Mouse (Mus musculus): ENCODE data around the gene Nsf.

The Nsf gene

GRCm38 (mm10) chr11:103953896-103954292, at the start of gene Nsf:
Nsf (minus strand) TSS chr11:103954056.
- DNase-seq (ENCODE audit: low read depth): peak; percentile 95

GRCm38 (mm10) chr11:104003397-104003796, 49.5 kb upstream of the Nsf start:
- no peak for DNase-seq (ENCODE audit: low read depth)

DNA sequence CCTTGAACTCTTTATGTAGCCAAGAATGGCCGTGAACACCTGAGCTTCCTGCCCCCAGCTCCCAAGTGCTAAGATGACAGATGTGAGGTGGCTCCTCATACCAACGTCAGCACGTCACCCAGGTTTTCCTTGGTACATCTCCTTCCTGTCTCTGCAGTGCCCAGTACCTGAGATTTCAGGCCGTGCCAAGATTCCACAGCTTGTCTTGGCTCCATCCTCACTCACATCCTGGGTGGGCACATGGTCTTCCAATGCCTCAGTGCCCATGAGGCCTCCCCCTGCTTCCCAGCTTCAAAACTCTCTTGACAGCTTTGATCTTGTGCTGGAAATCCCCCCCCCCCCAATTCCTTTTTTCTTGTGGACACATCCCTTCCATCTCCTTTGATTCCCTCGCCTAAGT, 48.3 kb upstream of the Nsf start:
- no peak for DNase-seq (ENCODE audit: low read depth)

DNA sequence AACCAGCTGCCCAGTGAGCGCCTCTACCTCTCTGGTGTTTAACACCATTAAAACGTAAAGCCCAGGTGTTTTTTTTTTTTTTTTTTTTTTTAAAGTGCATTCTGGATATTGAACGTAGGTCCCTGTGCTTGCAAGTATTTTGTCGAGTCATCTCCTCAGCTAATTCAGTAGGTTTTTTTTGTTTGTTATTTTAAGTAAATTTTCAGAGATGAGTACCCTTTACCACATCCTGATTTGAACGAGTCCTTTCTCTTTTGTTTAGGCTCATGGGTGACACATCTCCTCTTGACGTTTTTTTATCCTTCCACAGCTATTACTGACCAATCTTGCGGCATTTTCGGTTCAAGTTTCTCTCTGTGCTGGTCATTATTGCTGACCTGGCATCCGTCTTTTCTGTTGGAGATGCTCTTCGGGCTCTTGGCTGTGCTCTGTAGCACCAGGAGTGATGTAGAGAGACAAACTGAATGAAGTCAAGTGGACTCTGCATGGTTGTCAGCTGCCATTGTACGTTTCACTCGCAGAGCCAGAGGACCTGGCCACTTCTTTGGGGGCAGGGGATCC, 47.6 kb upstream of the Nsf start:
- peak; percentile 20 for DNase-seq (ENCODE audit: low read depth)

GRCm38 (mm10) chr11:104000667-104001394, 47.0 kb upstream of the Nsf start:
- DNase-seq (ENCODE audit: low read depth): peak; percentile 15

GRCm38 (mm10) chr11:103998737-103999136, 44.9 kb upstream of the Nsf start:
- DNase-seq (ENCODE audit: low read depth): no peak

GRCm38 (mm10) chr11:103997385-103997784, 43.5 kb upstream of the Nsf start:
- DNase-seq (ENCODE audit: low read depth): peak; percentile 87

GRCm38 (mm10) chr11:103992638-103993037, 38.8 kb upstream of the Nsf start:
- no peak for DNase-seq (ENCODE audit: low read depth)

DNA sequence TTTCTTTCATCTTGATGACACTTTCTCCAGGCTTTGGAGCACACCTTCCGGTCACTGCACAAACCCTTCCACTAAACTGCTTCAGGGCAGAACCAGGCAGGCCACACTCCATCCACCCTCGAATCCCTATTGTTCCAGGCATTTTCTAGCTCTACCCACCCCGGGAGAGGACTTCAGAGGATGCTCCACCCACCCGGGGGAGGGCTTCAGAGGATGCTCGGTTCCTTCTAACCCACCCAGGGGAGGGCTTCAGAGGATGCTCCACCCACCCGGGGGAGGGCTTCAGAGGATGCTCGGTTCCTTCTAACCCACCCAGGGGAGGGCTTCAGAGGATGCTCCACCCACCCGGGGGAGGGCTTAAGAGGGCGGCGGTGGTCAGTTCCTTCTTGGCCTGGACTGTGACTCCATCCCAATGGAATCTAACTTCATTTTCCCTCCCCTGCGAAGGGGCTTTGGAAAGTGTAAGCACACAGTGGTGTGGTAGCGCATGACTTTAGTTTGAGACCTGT, 36.2 kb upstream of the Nsf start:
- DNase-seq (ENCODE audit: low read depth): peak; percentile 57

- DNase-seq (ENCODE audit: low read depth): peak; percentile 92
These were observed 33.6 kb upstream of the Nsf start for GRCm38 (mm10) chr11:103987423-103987822.

- peak; percentile 69 for DNase-seq (ENCODE audit: low read depth)
These were observed 30.2 kb upstream of the Nsf start for GRCm38 (mm10) chr11:103984067-103984466.

DNA sequence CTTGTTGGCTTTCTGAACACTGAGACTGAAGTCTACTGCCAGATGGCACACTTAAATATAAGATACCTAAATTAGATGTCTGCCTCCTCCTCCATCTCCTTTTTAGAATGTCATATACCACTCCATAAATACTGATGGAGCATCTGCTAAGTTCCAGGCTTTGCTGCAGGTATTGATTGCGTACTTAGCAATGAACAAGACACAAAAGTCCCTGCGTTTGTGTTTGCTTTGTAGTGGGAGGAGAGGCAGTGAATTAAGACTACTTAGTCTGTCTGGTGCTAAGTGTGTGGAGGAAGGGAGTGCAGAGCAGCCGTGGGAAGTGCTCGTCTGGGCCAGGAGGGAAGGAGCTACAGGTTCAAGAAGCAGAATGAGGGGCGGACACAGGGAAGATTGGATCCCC, 28.0 kb upstream of the Nsf start:
- no peak for DNase-seq (ENCODE audit: low read depth)

DNA sequence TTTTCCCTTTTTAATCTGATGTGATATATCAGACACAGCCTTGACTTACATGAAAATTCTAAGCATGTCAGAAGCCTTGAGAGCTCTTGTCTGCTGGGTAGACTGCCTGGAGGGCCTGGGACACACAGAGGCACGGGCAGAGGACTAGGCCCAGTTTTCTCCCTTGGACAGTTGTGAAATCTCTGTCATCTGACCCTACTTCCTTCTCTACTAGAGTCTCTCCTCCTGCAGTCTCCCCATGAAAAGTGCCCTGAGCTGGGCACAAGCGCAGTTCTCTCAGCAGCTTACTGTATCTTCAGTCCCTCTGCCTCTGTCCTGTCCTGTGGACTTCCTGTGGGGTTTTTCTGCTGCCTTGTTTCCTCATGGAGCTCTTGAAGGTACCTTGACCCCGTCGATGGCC, 25.5 kb upstream of the Nsf start:
- DNase-seq (ENCODE audit: low read depth): no peak

DNA sequence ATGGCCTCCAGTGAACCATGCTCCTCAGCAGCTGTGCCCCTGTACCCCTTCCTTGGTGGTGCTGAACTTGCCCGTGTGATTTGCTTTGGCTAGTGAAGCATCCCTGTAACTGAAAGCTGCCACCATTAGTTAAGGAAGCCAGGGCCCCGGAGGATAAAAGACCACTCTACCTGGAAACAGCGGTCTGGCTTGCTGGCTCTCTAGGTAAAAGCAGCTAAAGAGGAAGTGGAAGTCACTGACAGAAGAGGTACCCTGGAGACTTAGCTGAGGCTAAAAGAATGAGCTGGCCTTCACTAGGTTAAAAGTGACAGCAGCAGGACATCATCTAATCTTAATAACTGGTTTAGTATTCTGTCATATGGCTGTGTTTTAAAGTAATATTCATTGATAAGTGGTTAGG, 17.0 kb upstream of the Nsf start:
- DNase-seq (ENCODE audit: low read depth): no peak

GRCm38 (mm10) chr11:103969278-103969677, 15.4 kb upstream of the Nsf start:
- no peak for DNase-seq (ENCODE audit: low read depth)

- DNase-seq (ENCODE audit: low read depth): no peak
These were observed 13.4 kb upstream of the Nsf start for GRCm38 (mm10) chr11:103967106-103967735.

- no peak for DNase-seq (ENCODE audit: low read depth)
These were observed 3.0 kb upstream of the Nsf start for GRCm38 (mm10) chr11:103956866-103957265.

DNA sequence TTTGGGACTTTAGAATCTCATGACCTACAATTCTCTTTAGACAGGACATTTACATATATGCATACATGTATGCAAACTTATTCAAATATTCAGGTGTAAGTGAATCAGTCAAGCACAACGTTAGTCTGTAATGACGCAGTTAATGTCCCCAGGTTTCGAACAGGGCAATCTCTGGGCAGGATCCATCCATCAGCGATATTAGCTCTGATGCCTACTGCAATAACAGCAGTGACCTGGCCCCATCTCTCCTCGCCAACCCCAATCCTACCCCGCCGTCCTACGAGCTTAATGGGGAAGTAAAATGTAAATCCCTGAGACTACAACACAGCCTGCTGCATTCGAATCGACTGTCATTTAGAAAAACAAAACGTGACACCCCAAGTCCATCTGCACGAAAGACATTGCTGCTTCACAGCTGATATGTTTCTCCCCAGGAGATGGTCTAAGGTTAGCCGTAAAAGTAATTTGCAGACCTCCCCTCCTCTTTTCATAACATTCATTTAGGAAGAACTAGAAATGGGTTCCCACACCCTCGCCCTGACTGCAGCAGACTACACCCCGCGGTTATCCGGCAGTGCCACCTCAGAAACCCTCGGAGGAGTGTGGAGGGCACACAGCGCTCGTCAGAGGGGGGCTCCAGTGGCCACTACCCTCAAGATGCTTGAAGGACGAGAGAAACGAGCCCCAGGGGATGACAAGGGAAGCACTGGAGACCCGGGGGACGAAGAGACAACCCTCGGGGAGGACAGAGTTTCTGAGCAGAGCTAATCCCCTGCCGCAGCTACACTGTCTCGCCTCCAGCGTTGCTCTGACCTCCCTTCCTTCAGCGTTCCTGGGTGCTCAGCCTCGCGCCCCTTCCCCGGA, 592 bp downstream of the Nsf start:
- peak; percentile 11 for DNase-seq (ENCODE audit: low read depth)

DNA sequence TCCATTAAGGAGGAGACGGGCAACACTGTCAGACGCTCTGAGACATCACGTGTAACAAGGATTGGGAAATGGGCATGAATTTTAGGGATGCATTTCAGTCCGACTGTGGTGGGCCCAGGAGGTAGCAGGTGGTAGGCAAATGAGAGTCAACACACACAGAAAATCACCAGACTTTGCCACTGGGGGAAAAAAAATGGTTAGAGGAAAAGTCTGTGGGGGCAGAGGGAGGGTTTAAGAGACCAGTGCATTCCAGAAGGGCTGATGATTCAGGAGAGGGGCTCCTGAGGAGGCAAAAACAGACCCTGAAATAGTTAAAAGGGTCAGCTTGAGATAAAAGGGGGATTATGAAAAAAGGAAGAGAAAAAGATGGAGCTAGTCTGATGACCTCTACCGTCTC, 1.2 kb downstream of the Nsf start:
- no peak for DNase-seq (ENCODE audit: low read depth)

GRCm38 (mm10) chr11:103951106-103951505, 2.8 kb downstream of the Nsf start:
- no peak for DNase-seq (ENCODE audit: low read depth)

DNA sequence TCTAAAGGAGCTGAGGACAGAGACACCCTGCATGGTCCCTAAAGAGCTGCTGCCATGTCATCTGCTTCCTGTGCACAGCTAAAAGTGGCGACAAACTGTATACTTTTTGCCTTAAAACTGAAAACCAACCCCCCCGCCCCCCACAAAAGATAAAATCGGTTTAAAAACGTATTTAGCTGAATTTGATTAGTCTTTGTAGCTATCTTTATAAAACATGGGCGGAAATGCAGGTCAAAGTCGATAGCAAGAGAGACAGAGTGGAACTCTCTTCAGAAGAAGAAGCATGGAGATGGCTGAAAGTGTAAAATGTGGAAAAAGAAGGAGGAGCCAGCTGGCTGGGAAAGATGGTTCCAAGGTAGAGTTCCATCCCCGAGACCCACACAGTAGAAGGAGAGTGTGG, 4.9 kb downstream of the Nsf start:
- DNase-seq (ENCODE audit: low read depth): no peak

GRCm38 (mm10) chr11:103942740-103943139, 11.1 kb downstream of the Nsf start:
- no peak for DNase-seq (ENCODE audit: low read depth)
